Mouse (Mus musculus): ENCODE measurements around the gene Gm3055.
"Not testable (repeated sequence)": the region's sequence is repeated elsewhere in the genome, so short reads cannot be mapped to it uniquely, and the experiment has no call there.

The Gm3055 gene

DNA sequence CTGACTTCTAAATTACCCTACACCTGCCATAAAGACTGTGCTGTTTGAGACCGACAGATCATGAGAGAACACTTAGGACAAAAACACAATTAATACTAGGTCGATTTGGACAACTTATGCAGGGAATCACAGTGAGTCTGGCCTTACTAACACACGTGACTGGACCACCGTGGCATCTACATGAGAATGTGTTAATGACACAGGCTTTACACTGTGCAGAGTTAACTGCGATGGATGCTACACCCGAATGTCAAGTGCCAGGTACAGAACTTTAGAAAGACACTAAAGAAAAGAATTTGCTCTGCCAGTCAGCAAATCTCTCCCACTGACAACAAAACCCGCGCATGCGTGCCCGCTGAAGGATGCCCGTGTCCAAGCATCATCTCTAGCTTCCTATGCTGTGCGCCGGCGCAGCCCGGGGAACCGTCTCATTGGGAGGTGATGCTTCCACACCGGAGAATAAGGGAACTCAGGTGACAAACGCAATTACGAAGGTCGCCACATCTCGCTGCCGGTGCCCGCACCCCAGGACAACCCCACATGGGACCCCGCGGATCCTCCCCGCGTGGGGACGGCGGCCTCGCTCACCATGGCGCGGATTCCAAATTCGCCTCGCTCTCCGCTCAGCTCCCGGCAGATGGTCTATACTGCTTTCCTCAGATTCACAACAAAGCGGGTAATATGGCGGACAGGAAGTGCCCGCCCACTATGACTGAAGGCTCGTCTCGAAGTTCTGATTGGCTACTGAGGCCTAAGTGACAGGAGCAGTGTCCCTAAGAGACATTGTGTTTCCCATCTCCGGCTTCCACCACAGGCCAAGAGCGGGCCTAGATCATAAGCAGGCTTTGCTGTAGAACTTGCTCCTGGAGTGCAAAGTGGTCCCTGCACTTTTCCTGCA is at the start of gene Gm3055:
TSS of gene Gm3055 (minus strand) at position 656 of the 898 bp plus-strand sequence.
- DNase-seq (ENCODE audit: low spot score in 2 of 2): not testable (repeated sequence)

GRCm38 (mm10) chr10:81811899-81812298 is 40.9 kb upstream of the Gm3055 start, which contains the start of gene Gm4767:
Gene Gm4767 (plus strand): TSS chr10:81812186.
- not testable (repeated sequence) for DNase-seq (ENCODE audit: low spot score in 2 of 2)

DNA sequence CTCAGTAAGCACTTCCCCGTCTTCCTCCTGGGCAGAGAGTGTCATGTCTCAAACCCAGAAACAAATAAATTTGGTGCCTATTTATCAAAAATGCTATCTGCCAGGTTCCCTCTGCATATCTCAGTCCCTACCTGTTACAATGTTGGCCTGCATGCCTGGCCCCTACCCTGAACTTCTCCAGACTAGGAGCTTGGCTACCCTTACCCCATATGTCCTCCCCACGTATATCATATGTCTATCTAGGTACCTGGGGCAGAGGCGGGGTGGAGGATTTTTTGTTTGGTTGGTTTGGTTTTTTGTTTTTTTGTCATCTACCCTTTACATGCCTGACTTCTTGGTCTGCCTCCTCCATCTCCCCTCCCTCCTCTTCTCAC is 430 bp upstream of the Gm3055 start:
- DNase-seq (ENCODE audit: low spot score in 2 of 2): not testable (repeated sequence)

DNA sequence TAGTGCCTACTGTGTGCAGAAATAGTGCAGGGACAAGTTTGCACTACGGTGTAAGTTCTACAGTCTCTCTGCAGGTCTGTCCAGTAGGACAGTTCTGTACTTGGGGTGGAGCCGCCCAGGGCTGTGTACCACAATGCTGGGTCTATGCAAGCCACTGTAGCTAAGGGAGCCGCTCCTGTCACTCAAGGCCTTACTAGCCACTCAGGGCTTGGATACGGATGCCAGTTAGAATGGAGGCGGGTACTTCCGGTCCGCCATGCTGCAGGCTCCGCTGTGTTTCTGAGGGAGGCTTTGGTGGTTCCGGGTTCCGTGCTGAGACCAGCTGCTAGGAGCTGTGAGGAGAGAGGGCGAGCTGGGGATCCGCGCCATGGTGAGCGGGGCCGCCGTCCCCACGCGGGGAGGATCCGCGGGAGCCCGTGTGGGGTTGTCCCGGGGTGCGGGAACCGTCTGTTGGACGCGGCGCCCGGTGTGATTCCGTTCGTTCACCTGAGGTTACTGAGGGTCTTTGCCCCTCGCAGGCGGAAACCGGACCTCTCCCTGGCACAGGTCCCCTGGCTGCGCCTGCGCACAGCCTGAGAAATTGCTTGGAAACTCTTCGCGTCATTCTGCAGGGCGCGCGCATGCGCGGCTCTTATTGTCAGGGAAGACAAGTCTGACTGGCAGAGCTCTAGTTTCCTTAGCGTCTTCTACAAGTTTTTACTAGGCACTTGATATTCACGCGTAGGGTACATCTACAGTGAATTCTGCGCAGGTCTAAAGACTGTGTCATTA is 66.2 kb downstream of the Gm3055 start, which contains the start of gene Zfp433:
TSS of gene Zfp433 (plus strand) at position 295 of the 771 bp plus-strand sequence.
- not testable (repeated sequence) for DNase-seq (ENCODE audit: low spot score in 2 of 2)
